Mouse (Mus musculus) stomach, postnatal 0 days (tissue): ENCODE measurements around the gene Mapk3.

Source experiments
- CTCF ChIP-seq: IDR thresholded peaks from 2 replicates; pipeline ENCODE4 v1.5.1; 2016; ENCODE audit warnings: antibody characterized with exemption, low read depth, mild to moderate bottlenecking, moderate library complexity
- EP300 ChIP-seq: optimal IDR thresholded peaks from 2 replicates; pipeline ENCODE3; 2016; ENCODE audit warnings: antibody characterized with exemption

GRCm38 (mm10) chr7:126807405-126807804 is 48.0 kb downstream of the Mapk3 start:
- TF ChIP-seq CTCF (no peak), EP300 (no peak)
